Mouse (Mus musculus) heart, postnatal 0 days (tissue): Measurements from ENCODE around the gene Cfap299.
"Not testable (repeated sequence)": the region's sequence is repeated elsewhere in the genome, so short reads cannot be mapped to it uniquely, and the experiment has no call there.

ENCODE experiments used
- CTCF ChIP-seq: IDR thresholded peaks from 2 replicates; pipeline ENCODE4 v1.5.1; 2016; ENCODE audit warnings: antibody characterized with exemption, control low read depth, low read depth
- EP300 ChIP-seq: IDR thresholded peaks from 2 replicates; pipeline ENCODE4 v1.6.1; 2016; ENCODE audit warnings: antibody characterized with exemption, low read depth

DNA sequence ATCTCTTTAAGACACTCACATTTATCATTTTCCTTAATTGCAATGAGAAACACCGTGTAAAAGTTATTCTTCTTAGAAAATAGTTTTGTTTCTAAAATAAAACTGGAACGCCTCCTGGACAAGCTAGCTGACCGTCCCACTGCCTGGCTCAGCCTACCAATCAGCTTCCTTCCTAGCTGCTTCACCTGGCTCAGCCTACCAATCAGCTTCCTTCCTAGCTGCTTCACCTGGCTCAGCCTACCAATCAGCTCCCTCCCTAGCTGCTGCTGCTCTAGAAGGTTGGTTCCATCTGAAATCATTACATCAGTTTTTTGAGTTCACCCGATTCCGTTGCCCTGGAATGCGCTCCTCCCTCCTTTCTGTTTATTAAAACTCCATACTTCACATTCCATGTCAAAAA is 247.4 kb downstream of the Cfap299 start:
- TF ChIP-seq CTCF, EP300: not testable (repeated sequence)
